Mouse (Mus musculus): ENCODE results near the gene Kpna1.

DNA sequence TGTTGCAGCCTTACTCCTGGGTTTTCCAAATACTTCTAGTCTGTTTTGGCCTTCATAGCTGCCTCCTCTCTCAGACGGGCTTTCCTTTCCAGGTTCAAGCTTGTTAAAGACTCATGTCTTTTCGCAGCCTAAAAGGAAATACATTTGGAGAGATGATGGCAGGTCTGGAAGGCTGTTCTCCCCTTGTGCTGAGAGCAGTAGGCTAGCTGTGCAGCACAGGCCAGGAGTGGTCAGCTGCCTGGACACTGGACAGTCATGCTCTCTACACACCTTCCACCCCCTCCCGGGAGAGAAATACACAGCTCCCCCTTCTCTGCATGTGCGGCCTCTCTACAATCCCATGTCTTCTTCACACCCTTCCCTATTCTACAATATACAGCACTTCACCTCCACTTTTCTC is 65.4 kb downstream of the Kpna1 start:
- no peak for TF ChIP-seq EP300 (IDR thresholded peaks at IDR 0.05; ENCODE audit: low read depth)
- TF ChIP-seq CTCF (IDR thresholded peaks at IDR 0.05; ENCODE audit: low read depth): no peak

All from heart, postnatal 0 days (tissue).